Mouse (Mus musculus): Measurements from ENCODE around the gene Iqschfp.
A peak's percentile ranks its signal among the peaks of the same experiment; 100 is the strongest.

Iqschfp gene

DNA sequence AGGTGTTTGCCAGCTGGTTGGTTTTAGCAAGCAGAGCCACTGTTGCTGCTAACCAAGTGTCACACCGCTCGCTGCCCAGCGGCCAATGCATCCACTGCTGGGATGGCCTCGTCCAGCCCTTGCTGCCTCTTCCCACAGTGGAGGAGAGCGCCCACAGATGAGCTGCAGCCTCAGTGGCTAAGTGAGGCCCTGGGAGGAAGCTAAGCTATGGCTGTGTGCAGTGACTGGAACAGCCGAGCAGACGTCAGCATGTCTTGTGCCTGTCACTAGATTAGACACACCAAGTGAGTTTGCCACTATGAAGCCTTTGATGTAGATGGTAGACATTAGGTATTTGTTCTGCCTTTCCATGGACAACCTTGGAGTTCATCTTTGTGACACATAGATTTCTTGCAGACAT lies 652.8 kb downstream of the Iqschfp start:
- no peak for DNase-seq

DNA sequence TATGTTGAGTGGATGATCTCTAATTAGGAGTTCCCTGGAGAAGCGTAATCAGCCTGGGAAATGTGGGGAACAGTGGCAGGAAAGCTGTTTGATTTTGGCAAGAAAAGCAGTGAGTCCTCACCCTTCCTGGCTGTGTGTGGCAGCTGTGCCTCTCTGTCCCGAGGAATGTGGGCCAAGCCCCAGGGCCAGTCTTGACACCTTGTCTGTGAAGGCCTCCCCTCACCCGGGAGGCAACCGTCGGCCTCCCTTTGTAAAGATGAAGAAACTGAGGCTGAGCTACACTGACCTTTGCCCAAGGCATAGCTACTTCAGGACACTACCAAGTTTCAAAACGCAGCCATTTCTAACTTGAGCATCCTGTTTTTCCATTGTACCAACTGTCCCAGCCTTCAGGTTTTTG lies 653.9 kb downstream of the Iqschfp start:
- DNase-seq: no peak

DNA sequence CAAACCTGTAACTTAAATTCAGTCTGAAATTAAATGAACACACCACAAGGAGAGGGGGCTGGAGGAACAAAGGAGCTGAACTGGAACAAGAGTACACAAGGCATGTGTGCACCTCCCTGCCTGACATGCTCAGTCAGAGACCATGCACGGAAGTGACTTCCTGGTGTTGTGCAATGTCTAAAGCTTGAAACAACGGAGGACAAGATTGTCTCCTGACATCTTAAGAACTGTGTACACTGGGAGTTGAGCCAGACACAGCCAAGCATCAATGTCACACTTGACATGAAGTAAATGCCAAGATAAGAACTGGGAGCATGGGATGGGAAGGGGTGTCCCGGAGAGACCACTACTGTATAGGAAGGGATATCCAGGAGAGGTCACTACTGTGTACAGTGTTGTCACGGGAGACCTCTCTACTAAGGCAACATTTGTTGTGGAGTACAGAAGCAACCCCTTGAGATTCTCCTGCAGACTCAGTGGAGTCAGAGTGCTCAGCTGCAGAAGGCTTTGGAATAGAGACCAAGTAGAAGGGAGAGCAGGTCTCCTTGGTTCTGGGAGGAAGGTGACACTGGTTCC lies 663.1 kb downstream of the Iqschfp start:
- DNase-seq: no peak

DNA sequence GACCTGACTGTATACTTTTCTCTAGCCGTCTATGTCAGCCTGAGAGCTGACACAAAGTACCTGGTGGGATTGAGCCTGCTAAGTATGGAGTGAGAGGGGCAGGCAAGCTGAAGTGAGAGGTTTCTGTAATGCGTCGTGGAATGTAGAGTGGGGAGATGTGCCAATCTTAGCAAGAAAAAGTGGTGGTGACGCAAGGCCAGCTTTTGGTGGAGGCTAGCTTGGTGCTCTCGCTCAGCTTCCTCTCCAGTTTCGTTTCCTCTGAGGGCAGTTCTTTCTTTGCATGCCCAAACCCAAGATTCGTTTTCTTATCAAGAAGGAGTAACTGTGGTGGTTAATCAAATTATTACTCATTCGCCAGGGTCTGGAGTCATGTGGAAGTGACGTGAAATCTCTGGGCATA lies 664.9 kb downstream of the Iqschfp start:
- no peak for DNase-seq

DNA sequence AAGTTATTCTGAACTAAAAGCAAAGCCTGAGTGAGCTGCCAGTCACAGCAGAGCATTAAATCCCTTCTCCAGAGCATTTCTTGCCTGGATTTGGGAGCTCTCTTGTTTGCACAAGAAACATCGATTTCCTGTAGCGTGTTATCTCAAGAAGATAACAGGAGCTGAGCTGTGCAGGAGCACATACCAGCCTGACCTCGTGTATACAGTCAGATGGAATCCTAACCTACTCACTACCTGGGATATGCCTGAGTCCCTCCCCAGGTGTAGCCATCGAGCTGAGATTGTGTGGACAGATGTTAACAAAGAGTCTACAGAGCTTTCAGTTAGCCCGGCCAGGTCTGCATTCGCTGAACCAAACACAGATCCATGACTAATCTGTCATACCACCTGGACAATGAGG lies 666.7 kb downstream of the Iqschfp start:
- no peak for DNase-seq

DNA sequence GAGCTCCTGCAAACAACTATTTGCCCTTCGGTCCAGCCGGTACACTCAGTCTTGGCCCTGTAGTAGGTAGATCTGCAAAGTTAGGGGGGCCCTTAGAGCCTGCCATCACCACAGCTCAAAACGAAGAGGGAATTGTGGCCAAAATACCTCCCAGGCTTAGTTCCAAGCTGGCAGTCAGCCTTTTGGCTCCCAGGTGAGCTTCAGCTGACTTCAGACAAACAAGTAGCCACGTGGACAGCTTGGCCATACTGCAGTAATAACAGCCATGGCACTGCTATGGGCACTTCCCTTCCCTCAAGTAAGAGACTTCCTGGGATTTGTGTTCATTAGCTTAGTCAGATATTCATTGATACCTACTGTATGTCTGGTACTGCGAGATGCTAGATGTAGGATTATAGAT lies 668.0 kb downstream of the Iqschfp start:
- DNase-seq: no peak

DNA sequence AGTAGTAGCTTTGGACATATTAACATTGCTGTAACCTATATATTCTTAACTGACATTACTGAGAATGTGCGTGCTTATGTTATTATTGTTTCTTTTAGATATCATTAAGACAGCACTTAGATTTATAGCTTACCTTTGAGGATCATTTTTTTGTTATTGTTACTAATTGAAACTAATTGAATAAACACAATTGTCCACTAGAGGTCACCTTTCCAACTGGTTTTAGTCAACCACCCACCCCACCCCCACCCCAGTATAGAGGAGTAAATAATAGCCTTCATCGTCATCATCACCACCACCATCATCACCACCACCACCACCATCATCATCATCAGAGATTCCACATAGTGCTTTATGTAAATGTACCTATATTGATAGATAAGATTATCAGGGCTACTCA lies 670.8 kb downstream of the Iqschfp start:
- DNase-seq: no peak

DNA sequence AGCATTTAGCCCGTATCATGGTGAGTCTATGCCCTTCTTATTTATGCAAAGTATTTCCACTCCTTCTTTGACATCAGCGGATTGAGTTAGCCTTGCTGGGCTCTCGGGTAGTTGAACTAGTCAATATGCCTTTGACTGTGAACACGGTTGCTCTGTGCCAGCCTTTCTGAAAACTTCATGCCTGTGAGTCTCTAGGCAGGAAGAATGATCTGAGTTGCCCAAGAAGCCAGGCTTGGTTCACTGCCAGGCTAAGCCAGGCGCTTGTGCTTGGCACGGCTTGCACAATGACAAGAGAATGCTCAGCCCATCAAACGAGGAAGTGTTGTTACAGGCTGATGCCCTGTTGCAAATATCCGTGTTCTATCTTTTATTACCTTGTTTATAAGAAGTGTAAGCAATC lies 671.9 kb downstream of the Iqschfp start:
- DNase-seq: peak; percentile 58

DNA sequence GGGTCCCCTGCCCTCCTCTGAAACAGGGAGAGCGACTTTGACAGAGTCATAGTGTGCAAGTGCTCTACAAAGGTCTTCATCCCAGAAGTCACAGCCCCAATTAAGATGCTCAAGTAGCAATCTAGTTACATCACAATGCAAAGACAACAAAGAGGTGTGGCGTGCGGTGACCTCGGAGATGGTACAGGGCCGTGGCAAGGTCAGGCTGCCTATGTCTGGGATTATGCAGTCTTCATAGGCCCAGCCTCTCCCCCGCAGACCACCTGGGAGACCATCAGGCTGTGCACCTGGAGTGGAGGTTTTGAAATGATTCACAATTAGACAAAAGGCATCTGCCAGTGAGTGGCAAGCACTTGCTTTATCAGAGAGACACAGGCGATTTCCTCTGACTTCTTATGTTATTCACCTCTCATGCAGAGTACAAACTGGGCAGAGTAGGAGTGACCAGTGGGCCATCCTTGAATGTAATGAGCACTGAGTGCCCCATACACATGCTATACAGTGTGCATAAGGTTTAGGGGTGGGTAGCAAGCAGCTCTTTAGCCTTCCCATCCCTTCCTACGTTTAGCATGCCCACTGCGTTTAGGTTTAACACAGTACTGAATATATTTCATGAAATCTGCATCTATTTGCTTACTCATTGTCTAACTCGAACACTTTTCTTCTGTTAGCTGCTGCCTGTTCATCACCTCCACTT lies 673.1 kb downstream of the Iqschfp start:
- no peak for DNase-seq

DNA sequence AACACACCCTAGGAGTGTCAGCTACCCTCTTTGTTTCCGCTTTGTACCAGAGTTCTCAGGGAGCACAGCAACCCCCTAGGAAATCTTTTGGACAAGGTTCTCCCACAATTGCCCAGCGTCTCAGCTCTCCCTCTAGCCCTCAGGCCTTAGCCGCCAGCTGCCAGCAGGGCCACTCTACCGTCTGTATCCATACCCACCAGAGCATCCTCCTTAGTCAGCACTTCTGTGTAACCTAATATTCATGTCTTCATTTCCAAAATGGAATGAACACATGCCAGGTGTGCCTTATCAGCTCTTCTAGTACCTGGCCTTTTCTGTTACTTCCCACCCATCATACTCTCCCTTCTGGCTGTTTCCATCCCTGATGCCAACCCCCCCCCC lies 673.6 kb downstream of the Iqschfp start:
- DNase-seq: no peak

DNA sequence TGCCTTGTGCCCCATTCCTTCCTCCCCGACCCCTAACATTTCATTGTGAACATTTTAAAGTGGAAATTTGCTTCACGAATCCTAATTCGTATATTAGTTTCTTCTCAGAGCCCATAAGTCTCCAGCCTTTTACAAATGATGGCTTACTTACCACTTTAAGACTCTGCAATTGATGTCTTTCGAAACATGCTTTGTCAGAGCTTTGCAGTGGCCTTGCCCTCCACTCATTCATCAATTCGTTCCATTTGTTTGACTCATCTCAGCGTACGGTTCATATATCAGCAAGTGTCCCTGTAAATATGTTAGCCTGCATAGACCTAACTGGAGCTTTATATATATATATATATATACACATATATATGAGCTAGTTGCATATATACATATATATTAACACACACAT lies 675.5 kb downstream of the Iqschfp start:
- DNase-seq: no peak

DNA sequence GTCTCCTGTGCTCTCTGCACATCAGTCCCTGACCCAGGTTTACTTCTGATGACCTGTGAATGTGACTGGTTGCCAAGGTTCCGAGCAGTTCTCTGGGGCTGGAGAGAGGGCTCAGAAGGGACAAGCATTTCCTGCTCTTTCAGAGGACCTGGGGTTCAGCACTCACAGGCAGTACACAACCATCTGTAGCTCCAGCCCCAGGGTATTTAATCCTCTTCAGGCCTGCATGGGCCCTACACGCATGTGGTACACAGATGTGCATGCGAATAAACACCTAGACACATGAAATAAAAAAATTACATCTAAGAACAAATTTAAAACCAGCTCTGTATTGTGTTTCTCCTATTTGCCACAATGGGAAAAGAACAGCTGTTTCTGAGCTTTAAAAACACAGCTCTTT lies 676.1 kb downstream of the Iqschfp start:
- DNase-seq: no peak

DNA sequence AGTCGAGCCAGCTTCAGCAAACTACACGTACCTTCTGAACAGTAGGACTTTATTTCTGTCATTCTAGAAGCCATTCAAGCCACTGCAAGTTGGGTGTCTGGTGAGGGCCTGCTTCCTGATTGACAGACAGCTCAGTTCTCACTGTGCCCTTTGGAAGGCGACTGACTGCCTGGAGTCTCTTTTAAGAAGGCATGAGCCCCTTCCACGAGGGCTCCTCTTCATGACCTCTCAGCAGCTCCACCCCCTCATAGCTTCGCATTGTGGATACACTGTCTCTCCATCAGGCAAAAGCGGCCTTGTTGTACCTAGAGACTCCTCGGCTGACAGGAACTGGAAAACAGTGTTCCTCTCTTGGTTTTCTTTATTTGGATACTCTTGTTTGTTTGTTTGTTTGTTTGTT lies 676.7 kb downstream of the Iqschfp start:
- no peak for DNase-seq

DNA sequence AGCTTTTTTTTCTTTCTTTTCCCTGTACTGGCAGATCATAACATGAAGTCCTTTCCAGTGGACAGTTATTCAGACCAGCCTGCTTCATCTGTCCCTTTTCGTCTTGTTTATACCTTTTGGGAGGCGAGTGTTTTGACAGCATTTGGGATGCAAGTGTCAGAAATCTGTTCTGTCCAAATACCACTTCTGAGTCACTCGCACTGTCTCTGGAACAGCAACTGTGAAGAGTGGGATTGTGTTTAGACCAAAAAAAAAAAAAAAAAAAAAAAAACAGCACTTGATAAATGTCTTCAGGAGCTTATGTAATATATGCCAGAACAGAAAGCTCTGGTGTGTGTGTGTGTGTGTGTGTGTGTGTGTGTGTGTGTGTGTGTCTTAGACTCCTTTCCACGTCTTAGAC lies 678.3 kb downstream of the Iqschfp start:
- DNase-seq: no peak

DNA sequence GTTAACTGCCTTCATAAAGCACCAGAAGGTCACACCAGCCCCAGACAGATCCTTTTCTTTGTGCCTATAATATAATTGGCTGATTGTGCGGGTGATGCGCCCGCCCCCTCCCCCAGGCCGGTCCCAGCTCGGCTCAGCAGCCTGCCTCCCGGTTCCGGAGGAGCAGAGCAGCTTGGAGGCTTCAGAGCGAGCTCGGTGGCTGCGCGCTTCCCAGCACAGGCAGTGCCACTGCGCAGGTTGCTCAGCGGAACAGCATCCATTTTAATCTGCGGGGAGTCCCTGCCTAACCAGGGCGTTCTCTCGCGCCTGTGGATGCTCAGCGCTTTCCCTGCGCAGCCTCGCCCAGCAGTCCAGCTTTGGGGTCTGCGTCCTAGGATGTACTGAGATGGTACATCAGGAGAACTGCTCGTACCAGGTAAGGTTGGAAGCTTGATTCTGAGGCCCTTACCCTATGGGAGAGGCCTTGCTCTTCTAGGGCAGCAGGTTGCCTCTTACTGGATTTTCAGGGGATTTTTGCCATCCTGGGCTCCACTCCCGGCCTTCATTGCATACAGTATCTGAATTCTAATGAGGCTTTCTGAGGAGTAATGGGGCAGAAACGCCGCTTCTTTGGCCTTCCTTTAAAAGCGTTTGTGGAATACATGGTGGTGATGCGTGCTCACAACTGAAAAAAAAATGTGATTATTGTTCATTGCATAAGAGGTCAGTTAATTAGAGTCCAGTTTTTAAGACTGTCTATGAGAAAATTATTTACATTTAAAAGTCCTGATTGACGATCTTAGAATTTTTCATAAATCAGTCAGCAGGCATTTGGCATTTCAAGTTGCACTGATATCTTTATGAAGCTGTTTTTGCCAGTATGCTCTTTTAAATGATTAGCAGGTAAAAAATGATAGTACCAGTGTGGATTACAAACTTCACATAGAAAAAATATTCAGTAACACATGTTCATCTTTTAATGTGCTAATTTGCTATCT lies 680.5 kb downstream of the Iqschfp start:
- peak; percentile 79 for DNase-seq

DNA sequence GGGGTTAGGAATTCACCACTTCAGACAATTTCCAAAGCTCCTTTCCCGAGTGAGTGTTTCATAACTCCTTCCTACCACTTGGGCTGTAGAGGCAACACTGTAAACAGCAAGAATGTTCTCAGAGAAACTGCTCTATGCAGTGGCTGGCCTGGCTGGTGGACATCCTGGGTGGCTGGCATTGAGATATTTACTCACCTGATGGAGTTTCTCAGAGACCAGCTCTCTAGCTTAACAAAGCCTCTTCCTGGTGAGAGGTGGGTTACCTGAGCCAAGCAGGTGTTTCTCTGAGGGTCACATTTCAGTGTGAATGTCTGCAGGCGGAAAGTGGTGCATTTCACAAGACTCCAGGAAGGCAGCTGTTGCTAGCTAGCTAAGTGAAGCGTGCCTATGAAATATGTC lies 681.2 kb downstream of the Iqschfp start:
- DNase-seq: no peak

DNA sequence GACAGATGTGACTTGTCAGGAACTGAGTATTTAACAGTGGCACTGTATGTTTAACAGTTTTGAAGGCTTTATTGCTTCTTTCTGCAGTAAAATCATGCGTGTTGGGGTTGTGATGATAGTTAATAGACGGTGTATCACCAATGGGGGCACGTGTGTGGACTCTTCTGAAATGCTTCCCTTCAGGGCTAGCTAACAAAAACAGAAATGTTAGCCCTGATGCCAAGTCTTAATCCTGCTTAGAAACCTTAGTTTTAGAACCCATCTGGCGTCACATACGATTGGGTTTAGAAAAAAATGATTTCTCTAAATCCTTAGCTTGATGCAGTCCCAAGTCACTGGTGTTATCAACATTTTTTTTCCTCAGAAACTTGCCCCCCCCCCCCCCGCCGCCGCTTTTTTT lies 682.1 kb downstream of the Iqschfp start:
- DNase-seq: no peak

DNA sequence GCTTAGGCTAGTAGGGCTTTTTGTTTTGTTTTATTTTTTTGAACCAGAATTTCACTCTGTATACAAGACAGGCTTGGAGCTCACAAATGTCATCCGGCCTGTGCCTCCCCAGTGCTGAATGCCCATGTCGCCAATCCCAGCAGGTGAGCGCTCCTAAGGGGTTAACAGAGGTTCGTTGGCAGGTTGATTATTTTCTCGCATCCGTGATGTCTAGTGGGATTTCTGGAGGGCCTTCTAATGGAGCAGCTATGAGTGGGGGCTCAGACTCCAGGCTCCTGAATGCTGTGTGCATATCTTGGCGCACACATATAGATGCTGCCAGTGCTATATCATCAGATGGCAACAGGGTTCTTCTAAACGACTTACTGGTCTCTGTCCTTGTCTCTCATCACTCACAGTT lies 682.5 kb downstream of the Iqschfp start:
- DNase-seq: no peak

DNA sequence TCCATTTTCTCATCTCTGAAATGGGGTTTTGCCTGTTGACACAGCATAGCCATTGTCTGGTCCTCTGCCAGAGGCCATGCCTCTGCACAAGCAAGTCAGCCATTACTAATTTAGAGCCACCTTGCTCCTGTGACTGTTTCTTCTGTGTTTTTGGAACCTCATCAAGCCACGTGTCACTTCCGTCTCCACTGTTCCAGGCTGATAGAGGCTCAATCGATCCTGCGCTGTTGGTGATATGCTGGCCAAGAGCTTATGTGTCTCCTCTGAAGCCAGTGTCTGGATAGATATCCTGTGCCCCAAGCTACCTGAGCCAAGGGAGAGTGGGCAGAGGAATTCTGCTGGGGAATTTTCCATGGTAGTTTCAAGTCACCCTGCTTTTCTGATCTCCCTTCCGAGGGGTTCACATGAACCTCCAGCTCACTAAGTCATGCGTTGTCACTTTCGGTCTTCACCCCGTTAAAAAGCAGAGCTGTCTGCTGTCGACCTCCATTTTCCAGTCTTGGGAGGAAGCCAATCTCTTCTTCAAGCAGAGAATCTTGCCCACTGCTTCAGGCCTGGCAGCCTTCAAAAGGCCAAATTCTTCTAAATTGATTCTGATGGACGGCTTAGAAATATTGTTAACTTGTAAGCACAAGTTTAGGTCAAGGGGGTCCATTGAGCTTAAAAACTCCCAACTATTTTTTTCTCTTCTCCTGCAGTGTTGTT lies 683.8 kb downstream of the Iqschfp start:
- DNase-seq: no peak

DNA sequence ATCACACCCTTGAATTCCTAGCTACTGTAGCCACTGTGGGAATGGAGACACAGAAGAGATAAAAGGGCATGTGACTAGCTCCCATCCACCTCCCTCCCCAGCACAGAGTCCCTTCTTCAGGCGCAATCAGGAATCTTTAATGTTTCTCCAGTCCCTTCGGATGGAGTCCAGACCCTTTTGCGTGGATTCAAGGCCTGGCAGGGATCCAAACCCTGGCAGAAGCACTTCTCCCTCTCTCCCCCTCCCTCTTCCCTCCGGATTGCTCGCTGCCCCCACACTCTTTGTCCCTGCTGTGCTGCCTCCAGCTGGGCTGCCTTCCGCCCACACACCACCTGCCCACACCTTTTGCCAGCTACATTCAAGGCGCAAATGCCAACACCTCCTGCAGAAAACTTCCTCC lies 684.4 kb downstream of the Iqschfp start:
- peak; percentile 71 for DNase-seq

DNA sequence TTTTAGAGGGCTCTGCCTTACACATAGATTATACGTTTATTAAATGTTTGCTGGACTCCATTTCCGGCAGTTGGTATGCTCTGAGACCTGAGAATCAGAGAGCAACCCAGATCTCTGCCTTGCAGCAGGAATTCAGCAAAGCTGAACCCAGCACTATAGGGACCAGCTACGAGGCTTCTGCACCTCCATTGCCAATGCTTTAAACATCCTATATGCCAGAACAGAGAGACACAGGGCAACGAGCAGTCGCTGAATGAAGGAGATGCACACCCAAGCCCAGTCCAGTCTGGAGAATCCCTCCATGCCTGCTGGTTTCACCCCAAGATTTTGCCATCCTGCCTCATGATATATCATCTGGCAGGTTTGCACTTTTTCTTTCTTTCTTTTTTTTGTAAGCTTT lies 684.9 kb downstream of the Iqschfp start:
- DNase-seq: no peak

DNA sequence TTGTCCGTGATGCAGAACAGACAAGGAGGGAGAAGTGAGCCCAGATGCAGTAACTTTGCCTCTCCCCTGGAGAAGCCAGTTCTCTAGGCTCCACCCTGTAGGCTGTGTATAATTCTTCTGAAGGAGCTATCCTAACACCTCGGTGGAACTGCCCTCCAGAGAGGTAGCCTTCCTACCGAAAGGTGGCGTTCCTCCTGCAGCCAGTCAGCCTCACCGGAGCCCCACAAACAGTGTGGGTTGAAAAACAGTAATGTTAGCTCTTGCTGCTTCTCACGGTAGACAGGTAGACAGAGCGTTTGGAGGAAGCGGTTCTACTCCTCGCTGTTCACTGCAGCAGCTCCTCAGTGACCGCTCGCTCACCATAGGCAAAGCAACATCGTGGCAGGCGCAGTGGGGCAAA lies 689.6 kb downstream of the Iqschfp start:
- DNase-seq: no peak

DNA sequence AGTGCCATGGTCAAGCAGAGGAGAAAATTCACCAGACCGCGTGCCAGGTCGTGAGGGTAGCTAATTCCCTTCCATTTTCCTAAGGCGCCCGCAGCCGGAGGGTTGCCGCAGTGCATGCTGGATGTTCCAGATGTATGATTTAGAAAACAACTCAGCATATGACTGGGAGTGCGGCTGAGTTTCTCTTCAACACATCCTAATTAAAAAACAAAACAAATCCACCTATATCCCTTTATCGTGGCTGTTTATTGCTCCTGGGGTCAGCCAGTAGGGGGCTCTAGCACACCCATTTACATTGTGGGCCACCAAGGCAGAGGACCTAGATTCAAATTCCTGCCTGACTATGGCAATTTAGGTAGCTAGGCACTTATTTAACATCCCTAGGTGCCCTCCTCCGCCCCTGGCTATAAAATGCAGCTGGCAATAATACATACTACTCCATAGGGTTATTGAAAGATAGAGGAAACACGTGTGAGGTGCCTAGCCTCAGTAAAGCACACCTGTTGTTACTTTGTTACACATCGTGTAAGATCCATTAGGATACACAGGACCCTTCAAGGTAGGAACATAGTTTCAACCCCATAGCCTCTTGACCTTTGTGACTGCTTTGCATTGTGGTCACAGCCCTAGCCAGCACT lies 690.2 kb downstream of the Iqschfp start:
- no peak for DNase-seq
